Mouse (Mus musculus): ENCODE measurements at regions not wholly inside any gene's neighbourhood (a gene's known extent, or its start where the extent isn't known, plus 50 kb on each side); places are given as distances from the start of the nearest gene placed in this dataset.

DNA sequence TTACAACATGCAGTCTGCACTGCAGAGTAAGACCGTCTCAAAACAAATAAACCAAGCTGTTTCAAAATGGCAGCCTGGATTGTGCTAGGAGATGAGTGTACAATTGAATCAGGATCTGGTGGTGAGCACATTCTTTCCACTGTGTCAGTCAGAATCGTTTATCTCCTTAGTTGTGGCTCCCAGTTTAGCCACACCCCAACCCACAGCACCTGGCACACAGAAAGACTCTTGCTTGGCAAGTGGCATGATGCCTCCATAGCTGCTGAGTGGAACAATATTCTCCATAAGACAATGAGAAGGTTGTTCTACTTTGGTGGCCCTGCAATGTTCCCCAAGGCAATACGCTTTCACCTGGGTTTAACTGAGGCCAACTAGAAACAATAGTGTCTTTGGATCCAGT is 616.6 kb downstream of the Insc start:
- TF ChIP-seq CTCF (conservative IDR thresholded peaks at IDR 0.05 in 1 of 2, IDR thresholded peaks at IDR 0.05 in 1 of 2; ENCODE audit: low read depth in 2 of 2, low read length in 2 of 2), result no peak
- TF ChIP-seq POLR2A (IDR thresholded peaks at IDR 0.05; ENCODE audit: low read depth, low read length), result no peak
- no peak for TF ChIP-seq CHD2 (IDR thresholded peaks at IDR 0.05; ENCODE audit: low read length)
- TF ChIP-seq UBTF (IDR thresholded peaks at IDR 0.05; ENCODE audit: low read depth, low read length), result no peak
- TF ChIP-seq MAX (IDR thresholded peaks at IDR 0.05; ENCODE audit: low read length), result no peak
- TF ChIP-seq USF1 (IDR thresholded peaks at IDR 0.05; ENCODE audit: low read depth, low read length), result no peak
- TF ChIP-seq HCFC1 (IDR thresholded peaks at IDR 0.05; ENCODE audit: low read depth, low read length), result no peak

All from CH12.LX (cell line).